Mouse (Mus musculus): ENCODE results near the gene Zfp85. TPM values are rescaled to one million over a fixed set of nuclear protein-coding genes. Genes with fewer than 3 reads are reported as not detected.

Gene Zfp85
- polyA plus RNA-seq, 1 experiment, result 5.0 TPM

GRCm38 (mm10) chr13:67723848-67724479 is 31.1 kb downstream of the Zfp85 start:
- Histone ChIP-seq H3K27me3 (ENCODE audit: control insufficient read depth, insufficient read depth, low read length) (no peaks in the 10 kb centered on the region), H3K27ac (ENCODE audit: insufficient read depth, low read length) (peak overlapping the region; percentile 4; the same call in 1 of the 2 replicates), H3K4me3 (replicated peaks; ENCODE audit: insufficient read depth, low read depth, low read length) (peak overlapping the region; percentile 77), H3K4me1 (ENCODE audit: control insufficient read depth, insufficient read depth, low read length) (no peaks in the 10 kb centered on the region)
- under 1% methylated on average over 17 of the region's 17 CpGs for WGBS
- DNase-seq, result peak; percentile 89 to 90
- no peak for TF ChIP-seq CTCF (IDR thresholded peaks at IDR 0.05; ENCODE audit: borderline replicate concordance, insufficient read depth, low read depth, low read length)
- TF ChIP-seq POLR2A (IDR thresholded peaks at IDR 0.05; ENCODE audit: borderline replicate concordance, insufficient read depth, low read length), result peak; percentile 36; the same call in 1 of the 2 replicates

Other genes with a start within 250 kb of the Zfp85 start
- not detected in 2 replicates for gene Gm26965, start 229.1 kb downstream of the Zfp85 start, polyA plus RNA-seq (2012; rRNA removed)
- gene Zfp87, start 229.1 kb downstream of the Zfp85 start, polyA plus RNA-seq (2012; rRNA removed), result 27.9 and 29.0 TPM in 2 replicates
- 6.8 and 7.0 TPM in 2 replicates for gene Zfp748, start 201.4 kb downstream of the Zfp85 start, polyA plus RNA-seq (2012; rRNA removed)
- gene Zfp729b, start 145.5 kb downstream of the Zfp85 start, polyA plus RNA-seq (2012; rRNA removed), result 3.8 TPM in 2 replicates
- gene Gm49345, start 117.5 kb downstream of the Zfp85 start, polyA plus RNA-seq (2012; rRNA removed), result not detected in 2 replicates
- 4.2 and 5.1 TPM in 2 replicates for gene Zfp729a, start 117.4 kb downstream of the Zfp85 start, polyA plus RNA-seq (2012; rRNA removed)
- gene Zfp738, start 68.2 kb downstream of the Zfp85 start, polyA plus RNA-seq (2012; rRNA removed), result 11.5 and 13.5 TPM in 2 replicates
- gene Zfp65, start 26.1 kb downstream of the Zfp85 start, polyA plus RNA-seq (2012; rRNA removed), result 4.4 and 4.9 TPM in 2 replicates
- 2.8 and 3.3 TPM in 2 replicates for gene Zfp493, start 24.5 kb upstream of the Zfp85 start, polyA plus RNA-seq (2012; rRNA removed)
- gene Zfp273, start 58.5 kb upstream of the Zfp85 start, polyA plus RNA-seq (2012; rRNA removed), result 5.4 and 6.0 TPM in 2 replicates
- 10.4 and 12.3 TPM in 2 replicates for gene Gm10037, start 75.9 kb upstream of the Zfp85 start, polyA plus RNA-seq (2012; rRNA removed)
- gene BC048507, start 108.1 kb upstream of the Zfp85 start, polyA plus RNA-seq (2012; rRNA removed), result not detected in 2 replicates

All from cerebellum, adult 2 months (tissue).